Mouse (Mus musculus): Measurements from ENCODE around the gene Btn1a1.

- TF ChIP-seq CTCF (IDR thresholded peaks at IDR 0.05; ENCODE audit: extremely low read depth, insufficient read depth, low read length): no peak
- no peak for TF ChIP-seq POLR2A (IDR thresholded peaks at IDR 0.05; ENCODE audit: extremely low read depth, insufficient read depth, low read length)
Measured at GRCm38 (mm10) chr13:23429771-23430380, 35.8 kb downstream of the Btn1a1 start.

Measured in cortical plate, adult 2 months (tissue).